Mouse (Mus musculus): ENCODE measurements around the gene Gstm5.
A peak's percentile ranks its signal among the peaks of the same experiment; 100 is the strongest.

Gene Gstm5

DNA sequence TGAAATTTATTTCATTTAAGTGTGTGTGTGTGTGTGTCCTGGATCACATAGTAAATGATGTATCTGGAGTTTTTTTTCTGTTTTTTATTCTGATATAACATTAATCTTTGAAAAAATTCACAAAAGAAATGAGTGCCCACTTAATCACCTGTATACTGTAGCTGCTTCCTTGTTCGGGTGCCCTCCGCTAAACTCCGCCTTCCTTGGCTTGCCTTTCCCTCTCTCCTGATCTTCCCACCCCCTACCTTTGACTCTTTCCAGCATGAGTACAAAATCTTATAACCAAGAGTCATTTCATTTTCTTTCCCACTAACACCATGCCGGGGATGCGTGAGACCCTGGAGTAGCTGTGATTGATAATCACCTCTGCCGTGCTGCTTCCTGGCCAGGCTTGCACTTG lies 36.5 kb downstream of the Gstm5 start:
- DNase-seq, result no peak

DNA sequence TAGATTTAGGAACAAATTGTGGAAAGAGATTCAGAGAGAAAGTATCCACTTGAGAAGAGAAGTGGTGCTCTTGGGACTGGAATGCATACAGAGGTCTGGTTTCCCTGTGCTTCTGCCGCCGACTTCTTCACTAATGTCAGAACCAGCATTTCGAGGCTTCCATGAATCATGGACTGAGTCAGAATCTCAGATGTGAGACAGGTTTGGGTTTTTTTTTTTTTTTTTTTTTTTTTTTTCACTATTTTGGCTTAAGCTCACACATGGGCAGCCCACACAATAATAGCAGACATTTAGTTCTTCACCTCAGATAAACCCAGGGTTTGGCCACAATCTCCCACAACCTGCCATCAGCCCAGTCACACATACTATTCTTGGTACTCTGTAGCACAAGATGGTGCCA lies 39.6 kb downstream of the Gstm5 start:
- no peak for DNase-seq

DNA sequence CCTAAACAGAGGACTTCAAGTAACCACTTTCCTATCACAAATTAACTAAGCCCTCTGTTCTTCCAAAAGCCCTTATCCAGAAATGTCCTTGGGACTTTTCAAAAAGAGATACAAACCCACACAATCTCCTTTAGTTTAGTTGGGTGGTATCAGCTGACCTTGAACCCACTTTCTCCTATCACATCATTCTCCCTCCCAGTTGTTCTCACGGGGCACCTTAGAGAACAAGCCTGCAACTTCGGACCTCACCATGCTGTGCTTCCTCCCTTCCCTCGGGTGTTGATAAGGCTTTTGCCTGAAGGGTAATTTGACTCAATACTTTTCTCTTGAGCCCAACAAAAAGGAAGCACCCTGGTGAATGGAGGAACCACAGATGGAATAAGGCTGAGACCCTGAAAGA lies 40.3 kb downstream of the Gstm5 start:
- no peak for DNase-seq

DNA sequence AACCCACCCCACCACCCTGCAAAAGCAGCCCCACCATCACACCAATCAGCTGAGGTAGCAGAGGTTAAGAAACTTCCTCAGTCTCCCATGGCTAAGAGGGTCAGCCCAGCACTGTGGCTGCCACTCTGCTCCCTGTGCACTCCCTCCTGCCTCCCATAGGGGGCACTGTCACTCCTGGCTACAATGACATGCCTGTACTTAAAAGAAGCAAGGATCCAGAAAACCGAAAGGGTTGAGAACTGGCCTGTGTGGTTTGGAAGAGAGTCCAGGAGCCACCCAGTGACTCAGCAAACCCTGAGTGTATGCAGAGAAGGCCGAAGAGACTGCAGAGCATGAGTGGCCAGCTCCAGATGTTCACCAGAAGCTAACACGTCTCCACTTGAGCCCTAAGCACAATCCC lies 43.8 kb downstream of the Gstm5 start:
- peak; percentile 73 for DNase-seq

DNA sequence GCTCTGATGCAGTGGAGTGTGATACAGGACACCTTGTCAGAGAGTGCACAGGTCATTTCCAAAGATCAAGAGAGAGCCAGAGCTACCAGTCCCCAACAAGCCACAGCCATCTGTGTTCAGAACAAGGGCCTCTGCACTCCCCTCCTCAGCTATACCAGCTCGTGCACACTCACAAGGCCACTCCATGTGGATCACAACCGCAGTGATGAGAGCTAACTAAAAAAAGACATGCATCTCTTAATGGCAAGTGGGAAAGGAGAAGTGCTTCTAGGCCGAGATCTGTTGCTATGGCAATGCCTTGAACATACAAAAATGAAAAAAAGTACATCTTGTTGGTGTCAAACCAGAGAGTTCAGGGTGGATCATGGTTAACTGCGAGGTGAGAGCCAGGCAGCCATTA lies 44.2 kb downstream of the Gstm5 start:
- no peak for DNase-seq

DNA sequence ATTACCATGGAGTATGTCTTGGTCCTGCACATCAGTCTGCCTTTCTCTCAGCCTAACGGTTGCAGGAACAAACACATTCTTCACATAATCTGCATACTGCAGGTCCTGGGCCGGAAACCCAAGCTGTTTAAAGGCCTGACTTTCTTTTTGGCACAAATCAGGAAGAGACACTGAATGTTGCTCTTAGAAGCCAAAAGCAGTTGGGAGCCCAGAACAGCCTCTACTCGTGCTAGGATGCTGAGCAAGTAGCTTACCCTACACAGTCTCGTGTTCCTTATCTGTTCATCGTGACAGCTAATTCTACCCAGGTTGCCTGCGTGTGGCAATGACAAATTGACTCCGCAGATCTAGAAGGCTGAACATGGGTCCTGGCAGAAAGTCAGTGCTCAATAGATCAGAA lies 44.9 kb downstream of the Gstm5 start:
- DNase-seq, result no peak

DNA sequence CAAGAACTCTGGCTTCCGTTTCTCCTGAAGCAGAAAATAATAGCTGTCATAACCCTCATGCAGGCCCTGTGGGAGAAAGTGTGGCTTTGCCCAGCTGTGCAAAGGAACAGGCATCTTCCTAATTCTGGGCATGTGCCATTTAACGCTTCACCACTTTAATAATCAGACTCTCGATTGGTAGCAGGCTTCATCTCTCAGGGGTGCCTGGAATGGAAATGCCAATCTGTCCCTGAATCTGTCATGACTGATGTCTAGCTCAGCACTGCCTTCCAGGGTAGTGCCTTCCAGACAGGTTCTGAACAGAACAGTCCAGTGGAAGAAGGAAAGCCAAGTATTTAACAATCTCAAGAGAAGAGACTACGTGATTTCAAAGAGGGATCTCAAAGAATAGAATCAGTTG lies 45.6 kb downstream of the Gstm5 start:
- DNase-seq, result no peak

DNA sequence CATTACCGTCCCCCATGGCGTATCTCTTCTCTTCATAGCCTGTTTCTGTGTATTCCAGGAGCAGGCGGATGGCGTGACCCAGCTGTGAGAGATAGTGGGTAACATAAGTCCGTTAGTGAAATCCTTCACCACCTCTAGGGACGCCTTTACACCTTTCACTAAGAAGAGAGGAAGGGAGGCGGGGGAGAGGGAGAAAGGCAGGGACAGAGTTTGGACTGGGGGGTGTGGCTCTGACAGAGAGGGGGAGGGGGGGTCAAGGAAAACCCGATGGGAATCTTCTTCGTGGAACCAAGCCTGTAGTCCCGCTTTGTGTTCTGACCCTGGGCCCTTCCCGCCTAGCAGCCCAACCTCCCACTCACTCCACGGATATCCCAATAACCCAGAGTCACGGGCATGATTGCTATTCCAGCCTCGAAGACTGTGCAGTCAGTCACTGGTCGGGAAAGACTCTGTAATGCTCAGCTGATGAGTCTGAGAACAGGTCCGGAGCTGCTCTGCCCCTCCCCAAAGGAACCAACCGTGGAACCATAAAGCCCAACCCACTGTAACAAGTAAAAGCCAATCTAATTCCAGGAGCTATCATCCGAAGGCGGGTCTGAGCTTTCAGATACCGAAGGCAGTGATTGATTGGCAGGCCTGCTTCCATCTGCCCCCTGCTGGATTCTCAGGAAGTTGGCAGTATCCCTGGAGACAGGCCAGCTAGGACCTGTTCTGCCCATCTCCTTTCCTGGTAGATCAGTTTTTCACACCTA lies 47.8 kb downstream of the Gstm5 start, which contains the start of gene Gstm6:
Gene Gstm6, minus strand, starts transcription at position 511 of the 752 bp plus-strand sequence.
- DNase-seq, result peak; percentile 41

DNA sequence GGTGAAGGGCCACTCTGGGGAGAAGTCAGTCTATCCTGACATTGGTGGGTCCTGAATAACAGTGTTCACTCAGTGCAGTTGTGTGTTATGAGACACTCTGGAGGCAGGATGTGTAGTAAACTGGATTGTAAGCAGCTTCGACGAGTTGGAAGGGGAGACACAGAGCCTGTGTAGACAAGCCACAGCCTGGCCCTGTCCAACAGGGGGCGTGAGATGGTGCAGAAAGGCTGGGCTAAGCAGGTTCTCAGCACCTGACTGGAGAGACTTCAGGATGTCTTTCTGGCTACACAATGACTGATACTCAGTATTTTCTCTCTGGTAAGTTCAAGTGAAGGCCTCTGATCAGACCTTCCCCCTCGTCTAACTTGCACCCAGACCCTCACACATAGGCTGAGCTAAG lies 50.1 kb downstream of the Gstm5 start:
- DNase-seq, result no peak

Data from lung, postnatal 14 days (tissue).